In genomic region chr5:110101716-110102347, GRCm38 (mm10) we compare ENCODE assay signal across 8 mouse cellular contexts. TPM values are rescaled to one million over a fixed set of nuclear protein-coding genes. Genes with fewer than 3 reads are reported as not detected.
DNase-seq lines count a peak whose midpoint lies in the region; ATAC-seq and TF ChIP-seq lines count a peak whose summit lies in the region.

No protein-coding gene starts in this region.

- intact Hi-C loops in heart, postnatal 25 days (cut with DNase I) = loop anchor here (5.0 kb wide), 1 partner anchor 75 kb away; the partner anchor contains the start of gene Golga3

- H3K9ac ChIP-seq in limb, embryonic 13.5 days = peak overlapping the region; percentile 14; the same call in 1 of the 2 replicates

- peak; percentile 50 for ATAC-seq in frontal cortex, adult (ENCODE audit: low TSS enrichment)
- 0 out of 2 replicates have a peak, but pooled peaks have one; percentile 13 for ATAC-seq in limb, embryonic 13.5 days (ENCODE audit: low FRiP score, low read depth)

- no peaks in the 10 kb centered on the region for H3K9me3 ChIP-seq in heart, embryonic 10.5 days
- no peaks in the 10 kb centered on the region for H3K9me3 ChIP-seq in limb, embryonic 13.5 days

- DNase-seq in heart, embryonic 10.5 days (ENCODE audit: low spot score) = peak; percentile 87
- DNase-seq in heart, postnatal 25 days (ENCODE audit: low spot score) = no peak
- DNase-seq in cerebellum, adult 2 months = peak; percentile 63 to 64
- peak; percentile 68 for DNase-seq in kidney, adult 2 months
- peak; percentile 76 for DNase-seq in testis, postnatal 10 days (ENCODE audit: low spot score)

- H3ac ChIP-seq in myocyte (ENCODE audit: control insufficient read depth, insufficient read length) = no peak overlapping the region

- H3K79me2 ChIP-seq in myocyte (ENCODE audit: control insufficient read depth, insufficient read depth) = peaks cover 13% of the 10 kb centered on the region

- H3K27me3 ChIP-seq in heart, embryonic 10.5 days (ENCODE audit: insufficient read depth, poor library complexity, severe bottlenecking) = peaks cover 34% of the 10 kb centered on the region
- H3K27me3 ChIP-seq in cerebellum, adult 2 months (ENCODE audit: control insufficient read depth, insufficient read depth, low read length) = no peaks in the 10 kb centered on the region
- no peaks in the 10 kb centered on the region for H3K27me3 ChIP-seq in kidney, adult 2 months (replicated peaks; ENCODE audit: control insufficient read depth, insufficient read depth, low read length)
- peaks cover 12% of the 10 kb centered on the region for H3K27me3 ChIP-seq in limb, embryonic 13.5 days
- no peaks in the 10 kb centered on the region for H3K27me3 ChIP-seq in myocyte (ENCODE audit: control insufficient read depth, insufficient read depth, insufficient read length)

- H3K4me2 ChIP-seq in limb, embryonic 13.5 days (replicated peaks) = peak overlapping the region; percentile 76
- no peak overlapping the region for H3K4me2 ChIP-seq in myocyte (ENCODE audit: low read depth)

- H3K4me1 ChIP-seq in heart, embryonic 10.5 days = peaks cover 32% of the 10 kb centered on the region
- H3K4me1 ChIP-seq in cerebellum, adult 2 months (ENCODE audit: control insufficient read depth, insufficient read depth, low read length) = peaks cover 16% of the 10 kb centered on the region
- H3K4me1 ChIP-seq in kidney, adult 2 months (ENCODE audit: control insufficient read depth, insufficient read depth, low read length) = peaks cover 5% of the 10 kb centered on the region; the same call in 1 of the 2 replicates
- peaks cover 24% of the 10 kb centered on the region for H3K4me1 ChIP-seq in limb, embryonic 13.5 days

- peaks cover 44% of the 10 kb centered on the region for H3K36me3 ChIP-seq in heart, embryonic 10.5 days
- H3K36me3 ChIP-seq in kidney, adult 2 months (ENCODE audit: control insufficient read depth, insufficient read depth, low read length) = no peaks in the 10 kb centered on the region; the same call in 1 of the 2 replicates
- peaks cover 45% of the 10 kb centered on the region for H3K36me3 ChIP-seq in limb, embryonic 13.5 days
- H3K36me3 ChIP-seq in myocyte (ENCODE audit: control insufficient read depth, insufficient read depth) = peaks cover 4% of the 10 kb centered on the region

- WGBS in heart, embryonic 10.5 days = 12% methylated on average over 34 of the region's 34 CpGs
- 15% methylated on average over 34 of the region's 34 CpGs for WGBS in cerebellum, adult 2 months
- WGBS in kidney, adult 2 months = 15% methylated on average over 34 of the region's 34 CpGs
- WGBS in limb, embryonic 13.5 days = 9% methylated on average over 34 of the region's 34 CpGs

- no peak for TF ChIP-seq POLR2A in cerebellum, adult 2 months (IDR thresholded peaks at IDR 0.05; ENCODE audit: borderline replicate concordance, insufficient read depth, low read length)
- TF ChIP-seq POLR2A in kidney, adult 2 months (IDR thresholded peaks at IDR 0.05; ENCODE audit: low read depth, low read length) = no peak
- peak; percentile 5 for TF ChIP-seq POLR2A in myocyte (IDR thresholded peaks at IDR 0.05; ENCODE audit: insufficient read length, low read depth)

- TF ChIP-seq CTCF in cerebellum, adult 2 months (IDR thresholded peaks at IDR 0.05; ENCODE audit: borderline replicate concordance, insufficient read depth, low read depth, low read length) = no peak
- TF ChIP-seq CTCF in kidney, adult 2 months (conservative IDR thresholded peaks at IDR 0.05; ENCODE audit: insufficient read depth, insufficient read length, low read depth, low read length) = no peak

- H3K4me3 ChIP-seq in heart, embryonic 10.5 days = peak overlapping the region; percentile 59
- H3K4me3 ChIP-seq in cerebellum, adult 2 months (replicated peaks; ENCODE audit: insufficient read depth, low read depth, low read length) = peak overlapping the region; percentile 51
- peak overlapping the region; percentile 47 for H3K4me3 ChIP-seq in kidney, adult 2 months (ENCODE audit: insufficient read depth, low read depth, low read length)
- peak overlapping the region; percentile 42 for H3K4me3 ChIP-seq in limb, embryonic 13.5 days
- H3K4me3 ChIP-seq in myocyte = no peak overlapping the region

- peak overlapping the region; percentile 52 for H3K27ac ChIP-seq in heart, embryonic 10.5 days
- no peak overlapping the region for H3K27ac ChIP-seq in cerebellum, adult 2 months (ENCODE audit: insufficient read depth, low read length)
- no peak overlapping the region for H3K27ac ChIP-seq in kidney, adult 2 months (ENCODE audit: insufficient read depth, low read depth, low read length)
- H3K27ac ChIP-seq in limb, embryonic 13.5 days = no peak overlapping the region

TF ChIP-seq in myocyte, 11 proteins besides CTCF, POLR2A, EP300 and RAD21:
- TF ChIP-seq MYOG (IDR thresholded peaks at IDR 0.05; ENCODE audit: control insufficient read depth in 1 of 3, insufficient read depth in 1 of 3, insufficient read length in 2 of 3, low read depth in 2 of 3) = no peak
- TF ChIP-seq POLR2AphosphoS2 (IDR thresholded peaks at IDR 0.05; ENCODE audit: insufficient read length, low read depth) = peak; percentile 44

RNA-seq across cellular contexts. Expression of gene Plcxd1, which starts 2.1 kb away (rescaled TPM):
- polyA plus RNA-seq in heart, embryonic 10.5 days (2016; fragmentation: Nextera tagmentation; extraction: Ambion mirVana) = 0.84 and 1.1 TPM in 2 replicates
- not detected for total RNA-seq in heart, postnatal 25 days (2021)
- polyA plus RNA-seq in cerebellum, adult 2 months (2012; rRNA removed) = 7.2 and 7.8 TPM in 2 replicates
- polyA plus RNA-seq in kidney, adult 2 months (2012; rRNA removed) = 1.8 and 2.9 TPM in 2 replicates
- 1.6 and 1.9 TPM in 2 replicates for polyA plus RNA-seq in limb, embryonic 13.5 days (2015; fragmentation: Nextera tagmentation; extraction: Ambion mirVana)
- polyA plus RNA-seq in myocyte (2012; fragmentation: generic; extraction: Trizol) = 0.68 TPM

RNA-seq across cellular contexts. Expression of gene Gtpbp6, which starts 6.2 kb away (rescaled TPM):
- polyA plus RNA-seq in heart, embryonic 10.5 days (2016; fragmentation: Nextera tagmentation; extraction: Ambion mirVana) = 25.0 and 33.9 TPM in 2 replicates
- 10 to 100 TPM; 27.6 to 31.0 TPM for total RNA-seq in heart, postnatal 25 days (2021)
- polyA plus RNA-seq in cerebellum, adult 2 months (2012; rRNA removed) = 145 and 152 TPM in 2 replicates
- 50.6 and 65.8 TPM in 2 replicates for polyA plus RNA-seq in kidney, adult 2 months (2012; rRNA removed)
- 33.6 and 33.7 TPM in 2 replicates for polyA plus RNA-seq in limb, embryonic 13.5 days (2015; fragmentation: Nextera tagmentation; extraction: Ambion mirVana)
- 60.5 TPM for polyA plus RNA-seq in myocyte (2012; fragmentation: generic; extraction: Trizol)

RNA-seq across cellular contexts. Expression of gene Gm35315, which starts 7.6 kb away (rescaled TPM):
- 1.6 and 1.8 TPM in 2 replicates for polyA plus RNA-seq in heart, embryonic 10.5 days (2016; fragmentation: Nextera tagmentation; extraction: Ambion mirVana)
- not detected for total RNA-seq in heart, postnatal 25 days (2021)
- 0.78 and 0.79 TPM in 2 replicates for polyA plus RNA-seq in cerebellum, adult 2 months (2012; rRNA removed)
- polyA plus RNA-seq in kidney, adult 2 months (2012; rRNA removed) = 0.04 and 0.11 TPM in 2 replicates
- polyA plus RNA-seq in limb, embryonic 13.5 days (2015; fragmentation: Nextera tagmentation; extraction: Ambion mirVana) = 1.0 and 1.1 TPM in 2 replicates
- polyA plus RNA-seq in myocyte (2012; fragmentation: generic; extraction: Trizol) = 0.11 TPM

RNA-seq across cellular contexts. Expression of gene Zfp605, which starts 8.1 kb away (rescaled TPM):
- polyA plus RNA-seq in heart, embryonic 10.5 days (2016; fragmentation: Nextera tagmentation; extraction: Ambion mirVana) = 2.7 and 3.4 TPM in 2 replicates
- total RNA-seq in heart, postnatal 25 days (2021) = 1 to 10 TPM; 2.7 to 3.1 TPM
- 7.0 and 7.5 TPM in 2 replicates for polyA plus RNA-seq in cerebellum, adult 2 months (2012; rRNA removed)
- 0.49 and 0.74 TPM in 2 replicates for polyA plus RNA-seq in kidney, adult 2 months (2012; rRNA removed)
- polyA plus RNA-seq in limb, embryonic 13.5 days (2015; fragmentation: Nextera tagmentation; extraction: Ambion mirVana) = 5.3 and 5.7 TPM in 2 replicates
- 2.1 TPM for polyA plus RNA-seq in myocyte (2012; fragmentation: generic; extraction: Trizol)

RNA-seq across cellular contexts. Expression of gene Gm17655, which starts 29.5 kb away (rescaled TPM):
- 4.2 and 5.5 TPM in 2 replicates for polyA plus RNA-seq in heart, embryonic 10.5 days (2016; fragmentation: Nextera tagmentation; extraction: Ambion mirVana)
- 1 to 10 TPM; 1.2 to 2.6 TPM for total RNA-seq in heart, postnatal 25 days (2021)
- 1.6 and 2.1 TPM in 2 replicates for polyA plus RNA-seq in cerebellum, adult 2 months (2012; rRNA removed)
- polyA plus RNA-seq in kidney, adult 2 months (2012; rRNA removed) = 0.07 and 0.67 TPM in 2 replicates
- 3.7 and 5.1 TPM in 2 replicates for polyA plus RNA-seq in limb, embryonic 13.5 days (2015; fragmentation: Nextera tagmentation; extraction: Ambion mirVana)
- polyA plus RNA-seq in myocyte (2012; fragmentation: generic; extraction: Trizol) = 0.13 TPM
